Mouse (Mus musculus) heart, embryonic 13.5 days (tissue): Measurements from ENCODE around the gene Cstl1. TPM values are rescaled to one million over a fixed set of nuclear protein-coding genes. Genes with fewer than 3 reads are reported as not detected.

ENCODE experiments used
- ATAC-seq: fragments of 200-750 bp; cut with Nextera tagmentation; 2 replicates; pipeline ENCODE4 v1.8.0; 2017; ENCODE audit warnings: moderate TSS enrichment; ENCODE audit not compliant: insufficient number of reproducible peaks, low FRiP score, low TSS enrichment; ENCODE audit errors: extremely low read depth
- H3K27ac ChIP-seq: fragments of 300-500 bp; sonication (generic); replicated peaks from 2 replicates; pipeline ENCODE4 v1.5.1; 2015; ENCODE audit warnings: moderate library complexity, mild to moderate bottlenecking, inconsistent platforms
- H3K27me3 ChIP-seq: fragments of 300-500 bp; sonication (generic); replicated peaks from 2 replicates; pipeline ENCODE4 v1.6.1; 2015; ENCODE audit warnings: mild to moderate bottlenecking, inconsistent platforms
- H3K36me3 ChIP-seq: fragments of 300-500 bp; sonication (generic); 2 replicates; pipeline ENCODE4 v1.6.1; 2015; ENCODE audit warnings: mild to moderate bottlenecking, inconsistent platforms
- H3K4me1 ChIP-seq: fragments of 300-500 bp; sonication (generic); 2 replicates; pipeline ENCODE4 v1.6.1; 2015; ENCODE audit warnings: inconsistent platforms
- H3K4me2 ChIP-seq: fragments of 300-500 bp; sonication (generic); 2 replicates; pipeline ENCODE4 v1.6.1; 2015; ENCODE audit warnings: inconsistent platforms, mild to moderate bottlenecking, moderate library complexity
- H3K4me3 ChIP-seq: fragments of 300-500 bp; sonication (generic); 2 replicates; pipeline ENCODE4 v1.5.1; 2015; ENCODE audit warnings: moderate library complexity, mild to moderate bottlenecking, inconsistent platforms
- H3K9ac ChIP-seq: fragments of 300-500 bp; sonication (generic); 2 replicates; pipeline ENCODE4 v1.6.1; 2015; ENCODE audit warnings: inconsistent platforms, mild to moderate bottlenecking, moderate library complexity
- H3K9me3 ChIP-seq: fragments of 300-500 bp; sonication (generic); 2 replicates; pipeline ENCODE4 v1.6.1; 2016; ENCODE audit warnings: inconsistent platforms
- whole genome bisulfite sequencing: fragments of 180-500 bp; shearing (Covaris S2); methylation state at CpG from one replicate; pipeline ENCODE4 v1.1.7; 2015; ENCODE audit warnings: mixed read lengths; 5-methylcytosine and 5-hydroxymethylcytosine counted together
- polyA plus RNA-seq: library from polyadenylated mRNA; unstranded; fragments of >200 nt; fragmentation: Nextera tagmentation; extraction: Ambion mirVana; gene quantifications from 2 replicates; pipeline ENCODE4 v1.2.1, GENCODE M21; 2015

Gene Cstl1
- not detected in 2 replicates for polyA plus RNA-seq

DNA sequence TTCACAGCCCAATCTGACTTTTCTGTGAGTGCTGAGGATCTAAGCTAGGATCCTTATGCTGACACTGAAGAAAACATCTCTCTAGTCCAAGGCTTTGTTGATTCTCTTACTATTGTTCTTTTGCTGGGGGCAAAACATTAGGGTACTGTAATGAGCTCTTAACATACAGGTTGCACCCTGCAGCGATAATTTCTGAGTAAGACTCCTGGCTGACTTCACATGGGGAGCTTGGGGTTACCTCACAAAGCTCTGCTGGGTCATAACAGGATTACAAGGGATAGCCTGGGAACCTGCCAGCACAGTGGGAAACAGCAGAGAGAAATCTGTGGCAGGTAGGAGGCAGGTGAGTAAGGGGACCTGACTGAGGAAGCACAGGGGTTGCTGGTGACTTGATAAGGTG lies at the start of gene Cstl1:
Cstl1 (plus strand) TSS at position 301 of the 400 bp plus-strand sequence.
- ATAC-seq = no peak
- Histone ChIP-seq H3K4me1 (no peaks in the 10 kb centered on the region), H3K9ac (no peak within 1 kb of the TSS), H3K4me2 (no peak within 1 kb of the TSS), H3K9me3 (no peaks in the 10 kb centered on the region), H3K4me3 (no peak within 1 kb of the TSS), H3K36me3 (no peaks in the 10 kb centered on the region), H3K27ac (no peak within 1 kb of the TSS), H3K27me3 (peaks cover 13% of the 10 kb centered on the region)
- 68% methylated on average over 1 of the region's 1 CpGs for WGBS

GRCm38 (mm10) chr2:148706409-148707201 lies 43.6 kb upstream of the Cstl1 start:
- Histone ChIP-seq H3K4me1 (no peaks in the 10 kb centered on the region), H3K27me3 (no peaks in the 10 kb centered on the region), H3K9ac (no peak overlapping the region), H3K9me3 (no peaks in the 10 kb centered on the region), H3K36me3 (peaks cover 41% of the 10 kb centered on the region), H3K4me3 (no peak overlapping the region), H3K27ac (no peak overlapping the region), H3K4me2 (no peak overlapping the region)
- 73% methylated on average over 15 of the region's 15 CpGs for WGBS
- no peak for ATAC-seq

DNA sequence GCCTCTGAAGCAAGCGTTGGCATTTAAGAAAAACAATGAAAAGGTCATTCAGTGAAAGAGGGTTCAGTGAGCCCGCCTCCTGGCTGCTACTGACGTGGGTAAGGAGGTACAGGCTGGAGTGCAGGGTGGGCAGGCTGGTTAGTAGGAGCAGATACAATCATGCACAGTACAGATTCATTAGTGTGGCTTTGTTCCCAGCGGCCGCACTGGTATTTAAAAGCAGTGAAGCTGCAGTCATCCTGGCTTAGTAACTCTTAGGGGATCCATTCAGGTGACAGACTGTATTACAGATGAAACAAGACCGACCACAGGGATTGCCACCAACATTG lies 43.0 kb upstream of the Cstl1 start:
- 77% methylated on average over 6 of the region's 6 CpGs for WGBS
- H3K9ac ChIP-seq = no peak overlapping the region
- peaks cover 47% of the 10 kb centered on the region for H3K36me3 ChIP-seq
- H3K9me3 ChIP-seq = no peaks in the 10 kb centered on the region
- no peak overlapping the region for H3K4me2 ChIP-seq
- no peak for ATAC-seq
- H3K27me3 ChIP-seq = no peaks in the 10 kb centered on the region
- H3K4me1 ChIP-seq = no peaks in the 10 kb centered on the region
- no peak overlapping the region for H3K27ac ChIP-seq
- no peak overlapping the region for H3K4me3 ChIP-seq

- Histone ChIP-seq H3K36me3 (peaks cover 27% of the 10 kb centered on the region), H3K4me1 (peaks cover 6% of the 10 kb centered on the region), H3K4me3 (no peak overlapping the region), H3K27ac (no peak overlapping the region), H3K9ac (no peak overlapping the region), H3K9me3 (no peaks in the 10 kb centered on the region), H3K4me2 (no peak overlapping the region), H3K27me3 (no peaks in the 10 kb centered on the region)
- no peak for ATAC-seq
- 79% methylated on average over 3 of the region's 3 CpGs for WGBS
These were observed 37.8 kb upstream of the Cstl1 start for GRCm38 (mm10) chr2:148712326-148712725.

DNA sequence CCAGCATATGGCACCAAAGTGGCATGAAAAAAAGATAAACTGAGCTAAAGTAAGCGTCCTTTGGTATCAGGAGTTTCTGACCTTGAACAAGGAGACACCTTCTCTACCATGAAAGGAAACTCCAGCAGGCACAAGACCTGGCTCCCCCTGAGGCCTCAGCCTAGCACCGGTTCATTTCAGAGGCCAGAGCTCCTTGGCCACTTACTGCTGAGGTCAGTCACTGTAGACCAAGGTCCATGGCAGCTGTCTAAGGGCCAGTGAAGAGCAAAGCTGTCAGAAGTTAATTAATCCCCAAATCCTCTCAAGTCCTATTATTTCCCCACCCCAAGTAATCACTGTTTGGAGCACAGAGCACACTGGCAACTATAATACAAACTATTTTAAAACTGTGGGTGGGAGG lies 33.1 kb upstream of the Cstl1 start:
- no peak for ATAC-seq
- H3K4me2 ChIP-seq = no peak overlapping the region; the same call in 1 of the 2 replicates
- peak overlapping the region; percentile 65 for H3K27ac ChIP-seq
- H3K36me3 ChIP-seq = peaks cover 3% of the 10 kb centered on the region; the same call in 1 of the 2 replicates
- H3K4me1 ChIP-seq = peaks cover 20% of the 10 kb centered on the region
- no peaks in the 10 kb centered on the region for H3K9me3 ChIP-seq
- 40% methylated on average over 2 of the region's 2 CpGs for WGBS
- no peak overlapping the region for H3K4me3 ChIP-seq
- 0 out of 2 replicates have a peak overlapping the region, but pooled peaks have one; percentile 24 for H3K9ac ChIP-seq
- no peaks in the 10 kb centered on the region for H3K27me3 ChIP-seq

- Histone ChIP-seq H3K4me3 (no peak overlapping the region), H3K4me2 (no peak overlapping the region), H3K9ac (no peak overlapping the region), H3K27ac (0 out of 2 replicates have a peak overlapping the region, but pooled peaks have one; percentile 3), H3K9me3 (no peaks in the 10 kb centered on the region), H3K4me1 (peaks cover 20% of the 10 kb centered on the region), H3K27me3 (no peaks in the 10 kb centered on the region), H3K36me3 (no peaks in the 10 kb centered on the region)
- WGBS = 67% methylated on average over 2 of the region's 2 CpGs
- no peak for ATAC-seq
These were observed 30.7 kb upstream of the Cstl1 start for GRCm38 (mm10) chr2:148719271-148719995.

- Histone ChIP-seq H3K4me1 (peaks cover 14% of the 10 kb centered on the region), H3K27ac (0 out of 2 replicates have a peak overlapping the region, but pooled peaks have one; percentile 5), H3K4me2 (peak overlapping the region; percentile 95), H3K27me3 (no peaks in the 10 kb centered on the region), H3K36me3 (no peaks in the 10 kb centered on the region), H3K4me3 (peak overlapping the region; percentile 81), H3K9ac (peak overlapping the region; percentile 90), H3K9me3 (peaks cover 8% of the 10 kb centered on the region; the same call in 1 of the 2 replicates)
- ATAC-seq = peak; percentile 49
- WGBS = 2% methylated on average over 35 of the region's 35 CpGs
These were observed 18.4 kb upstream of the Cstl1 start for GRCm38 (mm10) chr2:148731614-148732326.

DNA sequence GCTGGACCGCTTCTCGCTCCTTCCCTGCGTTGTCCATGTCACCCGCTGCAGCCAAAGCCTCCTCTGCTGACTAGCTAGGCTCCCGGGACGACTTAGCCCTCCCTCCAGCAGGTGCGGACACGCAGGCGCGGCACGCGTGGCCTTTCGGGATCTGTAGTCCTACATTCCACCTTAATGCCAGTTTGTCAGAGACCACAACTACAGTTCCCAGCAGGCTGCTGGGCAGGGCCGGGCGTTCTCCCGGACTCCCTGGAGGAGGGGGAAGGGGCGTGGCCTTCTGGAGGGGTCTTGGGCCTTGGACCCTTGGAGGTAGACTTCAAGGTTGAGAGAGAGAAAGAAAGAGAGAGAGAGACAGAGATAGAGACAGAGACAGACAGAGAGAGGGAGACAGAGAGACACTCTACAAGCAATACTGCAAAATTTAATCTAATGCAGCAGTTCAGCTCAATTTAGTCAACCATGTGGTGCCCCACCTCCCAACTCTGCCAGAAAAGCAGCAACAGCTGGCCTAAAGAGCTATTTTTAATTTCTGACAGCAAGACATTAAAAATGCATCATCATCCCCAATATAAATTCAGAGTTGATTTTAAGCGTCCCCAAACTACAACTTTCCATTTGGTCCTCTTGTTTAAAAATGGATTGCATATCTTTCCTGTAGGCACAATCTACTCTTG lies 17.7 kb upstream of the Cstl1 start, which contains the start of gene Napb:
Napb (minus strand) TSS at position 141 of the 674 bp plus-strand sequence.
- peak; percentile 95 for ATAC-seq
- Histone ChIP-seq H3K27me3 (no peaks in the 10 kb centered on the region), H3K9ac (peak within 1 kb of the TSS; percentile 90), H3K4me3 (peak within 1 kb of the TSS; percentile 81), H3K36me3 (no peaks in the 10 kb centered on the region), H3K4me2 (peak within 1 kb of the TSS; percentile 95), H3K9me3 (peaks cover 8% of the 10 kb centered on the region; the same call in 1 of the 2 replicates), H3K27ac (0 out of 2 replicates have a peak within 1 kb of the TSS, but pooled peaks have one; percentile 5), H3K4me1 (peaks cover 14% of the 10 kb centered on the region)
- WGBS = 3% methylated on average over 18 of the region's 18 CpGs

GRCm38 (mm10) chr2:148743001-148743400 lies 7.2 kb upstream of the Cstl1 start:
- Histone ChIP-seq H3K36me3 (no peaks in the 10 kb centered on the region), H3K4me1 (no peaks in the 10 kb centered on the region), H3K4me3 (no peak overlapping the region), H3K27me3 (no peaks in the 10 kb centered on the region), H3K27ac (no peak overlapping the region), H3K9me3 (0 out of 2 replicates have a peak, but pooled peaks cover 5% of the 10 kb centered on the region), H3K9ac (no peak overlapping the region), H3K4me2 (no peak overlapping the region)
- ATAC-seq = no peak
- WGBS = 63% methylated on average over 3 of the region's 3 CpGs

DNA sequence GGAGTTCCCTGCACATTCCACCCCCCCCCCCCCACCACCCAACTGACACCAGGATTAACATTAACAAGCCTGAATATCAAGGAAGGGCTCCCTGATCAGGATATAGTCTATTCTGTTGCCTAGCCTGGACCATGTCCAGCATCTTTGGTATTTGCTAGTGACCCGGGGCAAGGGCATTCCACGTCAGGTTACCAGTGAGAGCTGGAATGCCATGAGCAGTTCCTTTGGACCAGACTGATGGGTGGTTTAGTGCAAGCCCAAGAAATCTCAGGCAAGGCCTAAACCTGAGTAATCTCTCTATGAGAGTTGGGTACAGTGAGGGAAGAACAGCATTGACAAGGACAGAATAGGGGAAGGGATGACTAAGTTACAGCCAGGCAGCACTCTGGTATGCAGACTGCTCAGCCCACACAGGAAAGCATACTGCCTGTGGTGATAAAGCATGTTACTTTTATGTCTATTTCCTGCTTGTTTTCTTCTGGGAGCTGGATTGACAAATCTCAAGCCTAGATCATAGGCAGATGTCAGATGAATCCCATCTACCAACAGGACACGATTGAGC lies 6.2 kb upstream of the Cstl1 start:
- no peak for ATAC-seq
- no peak overlapping the region for H3K9ac ChIP-seq
- H3K36me3 ChIP-seq = no peaks in the 10 kb centered on the region
- H3K9me3 ChIP-seq = 0 out of 2 replicates have a peak, but pooled peaks cover 5% of the 10 kb centered on the region
- 60% methylated on average over 3 of the region's 3 CpGs for WGBS
- H3K27me3 ChIP-seq = no peaks in the 10 kb centered on the region
- H3K27ac ChIP-seq = no peak overlapping the region
- no peak overlapping the region for H3K4me2 ChIP-seq
- no peak overlapping the region for H3K4me3 ChIP-seq
- no peaks in the 10 kb centered on the region for H3K4me1 ChIP-seq
